Mouse (Mus musculus) gastrocnemius, postnatal 36 days (tissue): ENCODE data around the gene Mapk8. TPM values are rescaled to one million over a fixed set of nuclear protein-coding genes. Genes with fewer than 3 reads are reported as not detected.
"Not testable (repeated sequence)": the region's sequence is repeated elsewhere in the genome, so short reads cannot be mapped to it uniquely, and the experiment has no call there.

ENCODE experiments used
- DNase-seq, 2 experiments: peaks; one replicate each; pipeline ENCODE4 v3.0.0; 2022
- intact Hi-C: fragments of 180-260 bp; cut with DNase I; formaldehyde crosslinking; loops from one replicate; pipeline ENCODE4 v1.15.1; 2025
- long read RNA-seq, 2 experiments: library from polyadenylated mRNA; stranded (forward); transcript quantifications; one replicate each; pipeline ENCODE4 v2.0.0; 2021
- total RNA-seq, 2 experiments: library from RNA; stranded (reverse); gene quantifications; 2 replicates each; pipeline ENCODE4 v1.2.3; 2021

The Mapk8 gene
- total RNA-seq = 10 to 100 TPM; 26.6 to 28.3 TPM
- long read RNA-seq, experiment 1, partial matches to known transcripts = 0 of 3 reads
- long read RNA-seq, experiment 1, other reads (novel, unspliced or antisense) = 3 of 3 reads
- long read RNA-seq, experiment 2, partial matches to known transcripts = 0 of 1 reads
- long read RNA-seq, experiment 2, other reads (novel, unspliced or antisense) = 1 of 1 reads

DNA sequence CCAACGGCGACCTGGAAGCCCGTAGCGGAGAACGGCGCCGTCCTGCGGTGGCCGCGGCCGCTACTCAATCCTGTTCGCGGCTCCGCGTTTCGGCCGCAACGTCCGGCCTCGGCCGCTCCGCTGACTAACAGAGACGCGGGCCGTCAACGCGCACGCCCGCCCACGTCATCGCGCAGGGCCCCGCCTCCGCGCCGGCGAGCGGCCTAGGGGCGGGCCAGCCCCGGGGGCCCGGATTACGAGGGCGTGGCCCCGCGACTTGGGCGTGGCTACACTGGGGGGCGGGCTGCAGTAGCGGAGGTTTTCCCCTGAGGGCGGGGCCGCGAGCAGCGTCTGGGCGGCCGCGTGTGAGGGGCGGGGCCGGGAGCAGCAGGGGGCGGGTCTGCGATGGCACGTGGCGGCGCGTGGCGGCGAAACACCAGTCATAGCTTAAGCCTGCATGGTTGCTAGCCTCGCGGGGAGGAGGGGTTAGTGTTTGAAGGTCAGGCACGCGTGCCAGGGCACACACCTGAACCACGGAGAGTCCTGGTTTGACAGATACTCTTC, at the start of gene Mapk8:
TSS of gene Mapk8 (minus strand) at position 132 of the 543 bp plus-strand sequence.
- peak; percentile 97 for DNase-seq
- intact Hi-C loops = loop anchor here (5.0 kb wide), 2 partner anchors 135 to 1105 kb away; no protein-coding TSS in a partner anchor

DNA sequence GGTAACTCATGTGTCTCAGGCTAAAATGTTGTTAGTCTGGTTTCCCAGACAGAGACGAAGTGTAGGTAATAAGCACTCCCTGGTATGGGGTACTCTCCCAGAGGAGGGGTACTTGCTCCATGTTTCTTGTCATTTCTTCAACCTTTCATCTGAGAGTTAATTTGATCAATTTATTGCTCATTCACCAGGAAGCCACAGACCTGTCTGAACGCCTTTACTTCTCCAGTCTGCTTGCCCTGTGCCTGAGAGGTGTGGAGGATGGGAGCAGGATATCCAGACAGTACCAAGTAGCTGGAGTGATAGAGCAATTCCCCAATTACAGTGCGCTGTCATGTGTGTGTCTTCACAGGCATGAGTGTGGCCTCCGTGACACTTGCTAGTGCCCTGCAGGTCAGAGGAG, 48.3 kb upstream of the Mapk8 start:
- no peak for DNase-seq
- intact Hi-C loops = no loop called here

DNA sequence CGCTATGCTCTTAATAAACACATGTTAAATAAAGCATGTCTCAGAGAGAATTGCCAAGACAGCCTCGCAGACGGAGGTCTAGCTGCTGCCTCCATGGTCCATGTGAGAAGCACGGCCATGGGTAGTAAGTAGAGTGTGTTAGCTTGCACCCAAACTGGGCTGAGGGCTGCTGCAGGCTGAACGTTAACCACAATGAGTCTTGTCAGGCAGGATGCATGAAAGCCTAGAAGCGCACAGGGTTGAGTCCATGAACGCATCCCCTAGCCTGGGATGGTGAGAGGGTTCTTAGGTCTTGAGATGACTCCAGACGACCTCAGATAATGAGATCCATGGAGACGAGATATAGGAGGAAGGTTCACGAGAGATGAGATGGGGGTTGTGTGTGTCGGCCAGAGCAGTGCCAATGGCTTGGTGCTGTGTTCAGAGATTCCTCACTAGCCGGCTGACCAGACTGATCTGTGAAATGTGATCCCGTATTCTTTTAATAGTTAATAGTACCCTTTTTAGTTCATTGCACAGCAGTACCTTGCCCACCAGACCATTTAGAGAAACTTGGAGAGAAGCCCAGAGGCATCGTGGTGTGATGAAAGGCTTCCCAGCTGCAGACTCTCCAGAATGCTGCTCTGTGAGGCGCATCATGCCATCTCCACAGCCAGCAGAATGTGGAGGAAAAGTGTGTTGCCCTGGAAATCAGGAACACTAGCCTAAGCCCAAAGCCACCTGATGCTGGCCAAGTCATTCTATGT, 41.0 kb upstream of the Mapk8 start:
- intact Hi-C loops = no loop called here
- no peak for DNase-seq

DNA sequence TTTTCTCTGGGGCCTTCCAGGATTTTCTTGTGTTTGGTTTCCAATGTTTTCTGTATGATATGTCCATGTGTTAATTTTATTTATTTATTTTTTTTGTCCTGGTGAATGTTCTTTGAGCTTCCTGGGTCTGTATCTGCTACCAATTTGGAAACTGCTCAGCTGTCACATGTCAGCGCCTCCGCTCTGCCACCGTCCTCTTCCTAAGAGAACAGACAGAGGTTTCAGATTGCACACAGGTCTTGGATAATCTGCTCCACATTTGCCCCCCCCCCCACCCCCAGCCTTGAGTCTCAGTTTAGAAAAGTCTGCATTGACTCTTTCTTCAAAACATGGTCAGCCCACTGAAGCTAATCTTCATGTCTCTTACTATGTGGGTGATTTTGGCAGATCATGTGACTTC, 35.0 kb upstream of the Mapk8 start:
- intact Hi-C loops = no loop called here
- DNase-seq = no peak

DNA sequence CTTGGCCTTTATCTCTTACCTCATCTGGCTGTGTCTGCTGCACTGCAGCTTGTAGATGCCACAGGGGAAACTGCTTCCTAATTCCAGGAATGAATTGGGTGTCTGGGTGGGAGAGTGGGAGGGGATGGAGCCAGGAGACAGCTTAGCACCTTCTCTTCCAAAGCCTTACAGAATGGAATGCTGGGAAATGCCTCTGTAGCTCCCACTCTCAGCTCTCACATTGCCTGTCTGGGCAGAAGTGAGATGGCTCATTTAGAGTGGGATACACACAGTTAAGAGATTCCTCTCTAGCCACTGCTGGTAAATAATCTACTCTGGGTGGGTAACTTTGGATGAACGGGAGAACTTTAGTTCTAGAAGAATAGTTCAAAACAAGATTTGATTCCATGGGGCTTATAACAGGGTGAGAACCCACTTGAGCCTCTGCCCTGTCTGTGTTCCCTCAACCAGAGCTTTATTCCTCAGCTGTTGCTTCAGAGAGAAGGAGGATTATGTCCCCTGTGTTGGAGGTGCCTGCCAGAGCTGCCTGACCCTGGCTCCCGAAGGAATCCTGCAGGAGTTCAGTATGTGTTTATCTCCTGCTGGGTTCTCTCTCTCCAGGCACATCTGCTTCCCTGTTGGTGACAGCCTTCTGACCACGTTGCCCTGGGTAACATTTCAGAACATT, 29.3 kb upstream of the Mapk8 start:
- no peak for DNase-seq
- intact Hi-C loops = no loop called here

DNA sequence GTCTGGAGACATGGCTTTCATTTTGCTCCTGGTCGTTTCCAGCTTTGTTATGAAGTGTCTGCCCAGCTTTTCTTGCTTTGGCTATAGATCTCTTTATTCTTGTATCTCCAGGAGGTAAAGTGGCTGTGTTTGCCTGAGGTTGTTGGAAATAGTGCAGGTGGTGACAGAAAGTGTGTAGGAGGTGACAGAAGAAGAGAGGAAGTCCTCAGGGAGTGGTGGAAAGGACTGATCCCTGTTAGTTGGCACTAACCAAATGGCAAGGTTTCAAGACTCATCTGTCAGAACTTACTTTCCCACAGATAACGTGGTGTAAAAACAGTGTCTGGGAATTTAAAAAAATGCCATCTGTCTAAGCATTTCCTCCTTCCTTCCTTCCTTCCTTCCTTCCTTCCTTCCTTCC, 27.5 kb upstream of the Mapk8 start:
- intact Hi-C loops = no loop called here
- no peak for DNase-seq

DNA sequence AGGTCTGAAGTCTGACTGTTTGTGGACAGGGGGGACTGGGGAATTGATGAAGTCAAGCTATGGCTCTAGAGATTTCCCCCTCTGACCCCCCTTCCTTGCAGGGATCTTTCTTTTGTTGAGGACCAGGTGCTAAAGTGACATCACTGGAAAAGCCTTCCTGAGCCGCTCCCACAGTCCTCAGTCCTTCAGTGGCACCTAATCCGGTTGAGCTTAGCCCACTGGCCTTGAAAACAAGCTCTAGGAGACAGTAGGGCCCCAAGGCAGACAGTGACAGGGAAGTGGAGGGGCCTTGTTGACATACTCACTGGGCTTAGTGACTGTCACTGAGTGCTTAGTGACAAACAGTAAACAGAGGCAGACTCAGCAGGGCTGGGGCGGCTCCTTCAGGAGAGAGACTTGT, 24.4 kb upstream of the Mapk8 start, which contains the start of gene Frmpd2:
TSS of gene Frmpd2 (plus strand) at position 366 of the 400 bp plus-strand sequence.
- intact Hi-C loops = no loop called here
- DNase-seq = no peak

DNA sequence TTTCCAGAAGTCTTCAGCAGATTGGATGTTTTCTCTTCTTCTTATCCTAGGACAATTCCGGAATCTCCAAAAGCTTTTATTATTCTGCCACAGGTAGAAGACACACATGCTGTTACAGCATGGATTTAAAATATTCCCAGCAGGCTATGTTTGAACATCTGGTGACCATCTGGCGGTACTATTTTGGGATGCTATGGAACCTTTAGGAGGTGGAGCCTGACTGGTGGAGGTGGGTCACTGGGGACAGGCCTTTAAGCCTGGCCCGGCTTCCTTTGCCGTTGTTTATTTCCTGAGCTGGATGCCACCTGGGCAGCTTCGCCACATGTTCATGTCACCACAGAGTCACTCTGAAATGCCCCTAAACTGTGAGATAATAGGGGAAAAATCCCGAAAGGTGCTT, 20.8 kb upstream of the Mapk8 start:
- DNase-seq = no peak
- intact Hi-C loops = no loop called here

DNA sequence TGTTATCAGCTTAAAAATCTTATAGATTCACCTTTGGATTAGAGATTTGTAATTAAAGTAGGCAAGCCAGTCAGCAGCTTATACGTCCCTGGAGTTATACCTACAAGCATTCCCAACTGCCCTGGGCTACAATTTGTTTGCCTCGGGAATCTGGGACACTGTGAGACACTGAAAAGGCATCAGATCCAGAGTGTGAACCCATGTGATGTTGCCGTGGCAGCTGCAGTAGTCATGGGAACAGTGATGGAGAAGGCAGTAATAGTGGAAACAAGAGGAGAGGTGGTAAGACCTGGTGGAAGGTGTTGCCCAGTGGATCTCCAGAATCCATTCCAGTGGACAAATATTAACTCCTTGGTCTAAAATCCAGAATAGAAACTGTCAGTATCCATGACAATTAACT, 16.7 kb upstream of the Mapk8 start:
- no peak for DNase-seq
- intact Hi-C loops = no loop called here

DNA sequence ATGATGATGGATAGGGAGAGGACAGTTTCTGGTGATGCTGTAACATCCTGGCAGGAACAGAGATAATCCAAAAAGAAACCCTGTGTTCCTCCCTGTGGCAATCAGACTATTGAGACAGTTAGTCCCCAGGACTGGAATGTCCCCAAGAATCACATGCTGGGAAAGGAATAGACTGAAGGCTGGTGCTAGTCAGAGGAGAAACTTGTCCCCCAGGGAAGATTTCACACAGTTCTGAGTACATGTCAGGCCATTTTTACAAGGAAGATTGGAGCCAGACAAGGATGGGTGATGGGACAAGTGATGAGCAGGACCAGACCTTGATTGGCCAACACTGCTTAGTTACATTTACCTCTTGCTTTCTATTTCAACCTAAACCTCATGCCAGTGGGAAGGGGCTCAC, 3.4 kb upstream of the Mapk8 start:
- intact Hi-C loops = no loop called here
- DNase-seq = no peak

DNA sequence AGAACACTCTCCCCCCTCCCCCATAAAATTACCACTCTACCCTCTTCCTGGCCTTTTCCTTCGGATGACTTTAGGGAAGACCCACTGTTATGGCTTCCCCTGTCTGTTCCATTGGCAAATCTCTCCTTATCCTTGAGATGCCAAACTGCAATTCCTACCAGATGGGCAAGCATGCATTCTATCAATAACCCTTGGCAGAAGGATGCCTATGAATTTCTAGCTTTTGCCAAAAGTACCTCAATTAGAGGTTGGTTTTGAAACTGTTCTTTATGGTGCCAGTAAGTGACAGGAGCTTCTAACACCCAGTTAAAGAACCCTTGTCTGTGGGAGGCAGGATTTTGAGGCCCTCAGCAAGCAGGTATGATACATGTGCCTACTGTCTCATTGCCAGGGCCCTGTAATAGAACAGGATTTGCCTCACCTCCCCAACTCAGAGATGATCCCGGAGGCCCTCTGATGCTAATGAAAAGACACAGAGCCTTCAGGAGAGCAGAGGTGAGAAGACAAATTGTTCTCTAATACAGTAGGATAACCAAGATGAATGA, 2.4 kb upstream of the Mapk8 start:
- intact Hi-C loops = loop anchor here (5.0 kb wide), 2 partner anchors 137 to 1103 kb away; no protein-coding TSS in a partner anchor
- no peak for DNase-seq

DNA sequence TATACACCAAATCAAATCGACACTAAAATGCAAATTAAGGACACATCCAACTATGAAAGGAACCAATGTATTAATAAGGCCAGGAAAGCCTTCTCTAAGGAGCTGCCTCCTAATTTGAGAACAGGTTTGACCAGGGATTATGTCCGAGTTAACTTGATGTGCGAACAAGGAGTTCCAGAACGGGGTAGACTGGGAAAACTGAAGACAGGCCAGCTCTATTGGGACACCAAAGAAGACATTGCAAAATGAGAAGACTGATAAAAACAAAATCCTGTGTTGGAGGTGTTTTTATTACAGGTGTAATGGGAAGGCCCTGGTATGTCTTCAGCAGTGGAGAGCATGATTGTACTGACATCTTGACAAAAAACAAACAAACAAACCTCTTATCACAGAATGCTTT, 1.3 kb upstream of the Mapk8 start:
- intact Hi-C loops = loop anchor here (5.0 kb wide), 2 partner anchors 136 to 1104 kb away; no protein-coding TSS in a partner anchor

DNA sequence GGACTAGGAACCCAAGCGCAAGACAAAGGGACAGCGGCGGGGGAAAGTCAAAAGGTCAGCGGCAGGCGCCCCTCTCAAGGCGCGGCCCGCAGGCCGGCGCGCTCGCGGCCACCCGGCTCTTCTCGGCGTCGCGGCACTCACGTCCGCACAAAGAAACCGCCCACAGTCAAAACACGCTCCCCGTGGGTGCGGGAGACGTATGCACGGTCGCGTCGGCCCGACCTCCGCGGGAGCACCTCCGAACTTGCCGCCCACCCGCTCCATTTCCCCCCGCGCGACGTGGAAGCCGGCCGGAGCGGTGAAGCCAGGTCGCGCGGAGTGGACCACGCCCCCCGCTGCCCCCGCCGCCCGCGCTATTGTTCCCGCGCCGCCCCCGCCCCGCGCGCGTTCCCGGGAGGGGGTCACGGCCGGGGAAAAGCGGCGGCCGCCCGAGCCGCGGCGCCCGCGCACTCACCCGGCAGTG, 366 bp downstream of the Mapk8 start:
- intact Hi-C loops = loop anchor here (5.0 kb wide), 2 partner anchors 134 to 1106 kb away; no protein-coding TSS in a partner anchor
- DNase-seq = no peak

More for the DNA sequence above, 1.3 kb upstream of the Mapk8 start:
- DNase-seq = no peak

DNA sequence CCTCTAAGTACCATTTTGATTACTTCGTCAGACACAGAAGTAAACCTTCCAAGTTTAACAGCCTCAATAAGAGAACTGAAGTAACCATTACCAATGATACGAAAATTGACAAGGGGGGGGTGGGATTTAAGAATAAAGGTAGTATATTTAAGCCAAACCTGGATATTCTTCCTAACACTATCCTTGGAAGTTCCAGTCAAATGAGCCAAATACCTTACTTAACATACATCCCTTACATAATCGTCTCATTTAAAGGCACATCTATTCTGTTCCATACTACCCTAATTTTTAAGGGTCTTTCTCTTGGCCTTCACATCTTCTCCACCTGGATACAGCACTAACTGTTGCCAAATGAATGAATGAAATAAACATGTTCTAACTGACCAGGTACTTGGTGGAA, 996 bp downstream of the Mapk8 start:
- intact Hi-C loops = loop anchor here (5.0 kb wide), 2 partner anchors 134 to 1106 kb away; no protein-coding TSS in a partner anchor
- DNase-seq = no peak

DNA sequence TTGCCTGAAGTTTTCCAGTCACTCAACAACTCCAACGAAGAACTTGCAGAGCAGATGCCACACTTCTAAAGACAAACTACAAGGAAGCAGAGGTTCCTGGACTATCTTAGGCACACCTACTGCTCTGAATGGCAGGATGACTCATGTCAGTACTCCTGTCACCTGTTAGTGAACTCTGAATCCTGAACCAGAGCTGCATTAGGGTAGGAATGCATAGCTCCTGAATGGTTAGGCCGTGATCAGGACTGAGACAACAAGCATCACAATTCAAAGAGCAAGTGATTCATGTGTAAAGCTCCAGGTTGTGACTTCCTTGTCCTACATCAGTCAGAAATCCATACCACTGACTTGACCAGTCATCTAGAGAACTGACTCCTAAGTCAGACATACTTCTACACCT, 3.2 kb downstream of the Mapk8 start:
- DNase-seq = no peak
- intact Hi-C loops = no loop called here

DNA sequence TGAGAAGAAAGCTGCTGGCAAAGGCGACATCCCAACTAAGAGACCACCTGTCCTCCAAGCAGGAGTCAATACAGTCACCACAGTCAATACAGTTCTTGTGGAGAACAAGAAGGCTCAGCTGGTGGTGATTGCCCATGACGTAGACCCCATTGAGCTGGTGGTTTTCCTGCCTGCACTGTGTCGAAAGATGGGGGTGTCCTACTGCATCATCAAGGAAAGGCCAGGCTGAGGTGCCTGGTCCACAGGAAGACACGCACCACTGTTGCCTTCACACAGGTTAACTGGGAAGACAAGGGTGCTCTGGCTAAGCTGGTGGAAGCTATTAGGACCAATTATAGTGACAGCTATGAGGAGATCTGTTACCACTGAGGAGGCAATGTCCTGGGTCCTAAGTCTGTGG, 14.5 kb downstream of the Mapk8 start:
- intact Hi-C loops, DNase-seq: not testable (repeated sequence)

DNA sequence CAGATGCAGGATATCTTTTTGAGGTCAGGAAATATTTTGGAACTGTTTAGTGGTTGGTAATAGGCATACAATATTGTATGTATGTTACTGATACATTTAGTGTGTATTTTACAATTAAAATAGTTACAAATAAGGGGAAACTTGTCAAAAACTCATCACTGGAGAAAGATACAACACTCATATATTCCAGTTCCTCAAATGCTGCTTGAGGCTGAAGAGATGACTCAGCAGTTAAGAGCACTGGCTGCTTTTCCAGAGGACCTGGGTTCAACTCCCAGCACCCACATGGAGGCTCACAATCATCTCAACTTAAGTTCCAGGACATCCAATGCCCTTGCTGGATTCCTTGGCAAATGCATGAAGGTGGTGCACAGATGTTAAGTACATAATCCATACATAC, 22.8 kb downstream of the Mapk8 start:
- DNase-seq = no peak
- intact Hi-C loops = no loop called here

DNA sequence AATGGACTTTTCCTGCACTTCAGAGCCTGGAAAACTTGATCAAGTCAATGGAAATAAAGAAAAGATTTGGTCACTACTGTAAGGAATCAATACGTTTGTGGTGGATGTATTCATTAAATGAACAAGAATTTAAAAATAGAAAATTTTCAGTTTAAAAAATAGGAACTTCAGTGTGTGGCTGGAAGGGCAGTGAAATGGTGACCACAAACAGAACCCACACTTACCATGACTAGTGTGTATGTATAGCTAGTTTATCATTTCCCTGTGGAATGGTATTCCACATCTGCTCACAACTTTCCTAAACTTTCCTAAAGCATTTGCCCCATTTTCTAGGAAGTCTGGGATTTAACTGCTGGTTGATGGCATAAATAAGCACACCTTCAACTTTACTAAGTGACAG, 24.0 kb downstream of the Mapk8 start:
- intact Hi-C loops = no loop called here
- DNase-seq = no peak

DNA sequence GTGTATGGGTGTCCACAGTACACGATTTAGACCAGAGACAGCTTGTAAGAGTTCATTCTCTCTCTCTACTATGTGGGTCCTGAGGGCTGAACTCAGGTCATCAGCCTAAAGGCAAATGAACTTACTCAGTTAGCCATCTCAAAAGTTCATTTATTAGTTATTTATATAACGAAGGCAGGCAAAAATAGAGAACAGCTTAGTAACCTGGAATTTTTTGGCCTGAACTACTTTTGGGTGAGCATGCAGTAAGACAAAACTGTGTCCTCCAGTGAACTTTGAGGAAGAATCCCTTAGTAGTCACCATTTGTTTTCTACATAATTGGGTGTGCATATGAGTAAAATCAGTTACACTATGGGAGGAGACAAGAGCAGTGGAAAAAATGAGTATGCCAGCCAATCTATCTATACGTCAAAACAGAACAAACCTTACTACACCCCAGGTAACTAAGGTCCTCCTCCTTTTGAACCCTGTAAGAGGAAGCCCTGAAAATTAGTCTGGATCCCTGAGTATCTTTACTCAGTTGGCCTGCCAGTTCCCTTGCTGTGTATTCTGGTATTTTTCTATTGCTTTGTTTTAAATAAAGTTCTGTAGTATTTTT, 28.5 kb downstream of the Mapk8 start:
- intact Hi-C loops = no loop called here
- DNase-seq = no peak

DNA sequence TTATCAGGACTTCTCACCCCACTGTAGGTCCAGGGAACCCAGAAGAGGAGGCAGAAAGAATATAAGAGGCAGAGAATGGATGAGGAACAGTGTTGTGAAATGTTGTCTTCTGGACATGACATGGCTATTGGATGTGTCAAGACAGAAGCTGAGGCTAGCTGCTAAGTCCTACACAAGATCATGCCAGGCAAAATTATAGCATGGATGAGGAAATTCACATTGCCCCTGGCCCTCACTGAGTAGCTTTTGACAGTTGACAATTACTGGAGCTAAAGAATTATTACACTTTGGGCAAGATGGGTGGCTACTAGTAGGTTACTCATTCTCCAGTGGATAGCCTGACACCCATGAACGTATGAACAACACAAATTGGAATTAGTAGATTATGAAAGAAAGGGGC, 31.2 kb downstream of the Mapk8 start:
- no peak for DNase-seq
- intact Hi-C loops = no loop called here
